Mouse (Mus musculus) MEL (cell line): ENCODE data around the gene Wfdc16.

ENCODE experiments used
- CTCF ChIP-seq, 3 experiments: IDR thresholded peaks in 2 of 3; conservative IDR thresholded peaks in 1 of 3; 2 replicates each; pipeline ENCODE4 v1.5.1; 2011 to 2012; ENCODE audit warnings: low read length in 3 of 3, low read depth in 2 of 3, mild to moderate bottlenecking in 2 of 3, improper control_type of control experiment in 1 of 3, inconsistent platforms in 1 of 3, mixed read lengths in 1 of 3, moderate library complexity in 1 of 3; ENCODE audit not compliant: control insufficient read depth in 1 of 3, insufficient read depth in 1 of 3, poor library complexity in 1 of 3, severe bottlenecking in 1 of 3
- ELF1 ChIP-seq: IDR thresholded peaks from 2 replicates; pipeline ENCODE4 v1.6.1; 2014; ENCODE audit warnings: low read depth, mild to moderate bottlenecking, inconsistent platforms, low read length, improper control_type of control experiment, moderate library complexity
- EP300 ChIP-seq, 2 experiments: IDR thresholded peaks; 2 replicates each; pipeline ENCODE4 v1.6.1; 2011; ENCODE audit warnings: improper control_type of control experiment in 2 of 2, low read length in 2 of 2, low read depth in 1 of 2, mild to moderate bottlenecking in 1 of 2
- MYC ChIP-seq: IDR thresholded peaks from 2 replicates; pipeline ENCODE4 v1.6.1; 2011; ENCODE audit warnings: low read depth, mild to moderate bottlenecking, low read length, improper control_type of control experiment, moderate library complexity
- POLR2A ChIP-seq, 2 experiments: IDR thresholded peaks; 2 replicates each; pipeline ENCODE4 v1.6.1; 2011 to 2012; ENCODE audit warnings: low read length in 2 of 2, mild to moderate bottlenecking in 2 of 2, control low read depth in 1 of 2, improper control_type of control experiment in 1 of 2, low read depth in 1 of 2, moderate library complexity in 1 of 2; ENCODE audit not compliant: control insufficient read depth in 1 of 2, insufficient read depth in 1 of 2, poor library complexity in 1 of 2
- TAL1 ChIP-seq: IDR thresholded peaks from 2 replicates; pipeline ENCODE4 v1.6.1; 2012; ENCODE audit warnings: mild to moderate bottlenecking, inconsistent platforms, low read length, moderate library complexity, mixed read lengths
- TCF12 ChIP-seq: IDR thresholded peaks from 2 replicates; pipeline ENCODE4 v1.6.1; 2014; ENCODE audit warnings: low read depth, mild to moderate bottlenecking, inconsistent platforms, low read length, improper control_type of control experiment, moderate library complexity
- USF1 ChIP-seq: IDR thresholded peaks from 2 replicates; pipeline ENCODE4 v1.6.1; 2014; ENCODE audit warnings: low read depth, mild to moderate bottlenecking, inconsistent platforms, low read length, improper control_type of control experiment, moderate library complexity
- ZC3H11A ChIP-seq: IDR thresholded peaks from 2 replicates; pipeline ENCODE4 v1.6.1; 2012; ENCODE audit warnings: low read depth, mild to moderate bottlenecking, inconsistent platforms, low read length, improper control_type of control experiment
- ZMIZ1 ChIP-seq: IDR thresholded peaks from 2 replicates; pipeline ENCODE4 v1.6.1; 2012; ENCODE audit warnings: low read depth, mild to moderate bottlenecking, inconsistent platforms, low read length, improper control_type of control experiment, moderate library complexity

- TF ChIP-seq EP300 (IDR thresholded peaks at IDR 0.05; ENCODE audit: low read depth in 1 of 2, low read length in 2 of 2) = no peak
- no peak for TF ChIP-seq ZMIZ1
- no peak for TF ChIP-seq MYC
- TF ChIP-seq POLR2A (IDR thresholded peaks at IDR 0.05; ENCODE audit: control insufficient read depth in 1 of 2, insufficient read depth in 1 of 2, low read depth in 1 of 2, low read length in 2 of 2, poor library complexity in 1 of 2) = no peak
- TF ChIP-seq TCF12 = no peak
- no peak for TF ChIP-seq ELF1
- no peak for TF ChIP-seq CTCF (IDR thresholded peaks at IDR 0.05 in 2 of 3, conservative IDR thresholded peaks at IDR 0.05 in 1 of 3; ENCODE audit: control insufficient read depth in 1 of 3, insufficient read depth in 1 of 3, low read depth in 2 of 3, low read length in 3 of 3, poor library complexity in 1 of 3, severe bottlenecking in 1 of 3)
- TF ChIP-seq TAL1 = no peak
- no peak for TF ChIP-seq USF1
- no peak for TF ChIP-seq ZC3H11A
Measured at GRCm38 (mm10) chr2:164684807-164685206, 46.2 kb upstream of the Wfdc16 start, which contains the start of gene Wfdc13.
